Mouse (Mus musculus) CH12.LX (cell line): ENCODE measurements around the gene Pde11a.
A peak's percentile ranks its signal among the peaks of the same experiment; 100 is the strongest.

Source experiments
- CHD1 ChIP-seq: IDR thresholded peaks from 2 replicates; pipeline ENCODE4 v1.6.1; 2012; ENCODE audit warnings: low read depth, low read length, improper control_type of control experiment, inconsistent platforms
- CTCF ChIP-seq, 2 experiments: IDR thresholded peaks in 1 of 2; conservative IDR thresholded peaks in 1 of 2; 2 replicates each; pipeline ENCODE4 v1.5.1; 2011 to 2012; ENCODE audit warnings: low read depth in 2 of 2, low read length in 2 of 2, improper control_type of control experiment in 1 of 2, inconsistent platforms in 1 of 2, mild to moderate bottlenecking in 1 of 2, moderate library complexity in 1 of 2
- GABPA ChIP-seq: IDR thresholded peaks from 2 replicates; pipeline ENCODE4 v1.6.1; 2012; ENCODE audit warnings: low read depth, low read length, improper control_type of control experiment, inconsistent platforms; ENCODE audit not compliant: insufficient replicate concordance
- MAFK ChIP-seq: IDR thresholded peaks from 2 replicates; pipeline ENCODE4 v1.6.1; 2011; ENCODE audit warnings: low read length, improper control_type of control experiment; ENCODE audit not compliant: insufficient replicate concordance
- MAX ChIP-seq: IDR thresholded peaks from 2 replicates; pipeline ENCODE4 v1.6.1; 2011; ENCODE audit warnings: low read length, improper control_type of control experiment
- MAZ ChIP-seq: IDR thresholded peaks from 2 replicates; pipeline ENCODE4 v1.6.1; 2012; ENCODE audit warnings: low read depth, mild to moderate bottlenecking, inconsistent platforms, low read length, improper control_type of control experiment, moderate library complexity
- MYC ChIP-seq: IDR thresholded peaks from 2 replicates; pipeline ENCODE4 v1.6.1; 2011; ENCODE audit warnings: low read depth, mild to moderate bottlenecking, improper control_type of control experiment, low read length
- POLR2A ChIP-seq: IDR thresholded peaks from 2 replicates; pipeline ENCODE4 v1.6.1; 2011; ENCODE audit warnings: low read depth, mild to moderate bottlenecking, improper control_type of control experiment, low read length
- ZNF384 ChIP-seq: IDR thresholded peaks from 2 replicates; pipeline ENCODE4 v1.6.1; 2012; ENCODE audit warnings: low read depth, low read length, improper control_type of control experiment, inconsistent platforms

DNA sequence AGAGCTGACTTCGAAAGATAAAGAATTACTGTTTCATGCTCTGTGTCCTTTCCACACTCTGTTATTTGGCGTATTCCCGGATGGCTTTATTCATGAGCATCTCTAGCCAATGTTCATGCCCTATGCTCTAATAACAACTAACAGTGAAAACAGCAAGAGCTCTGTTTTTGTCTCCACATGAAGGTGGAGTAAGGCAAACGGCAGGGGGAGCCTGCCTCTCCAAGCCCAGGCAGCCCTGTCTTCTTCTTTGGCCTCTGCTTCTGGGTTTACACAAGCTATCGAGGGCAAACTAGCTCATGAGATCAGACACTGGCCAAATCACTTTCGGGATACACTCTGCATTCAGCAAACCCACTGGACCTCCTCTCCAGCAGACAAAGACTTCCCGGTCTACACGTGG is 241.3 kb downstream of the Pde11a start:
- TF ChIP-seq MAZ (no peak), POLR2A (no peak), ZNF384 (no peak), MYC (no peak), MAX (no peak), CTCF (conservative IDR thresholded peaks at IDR 0.05 in 1 of 2, IDR thresholded peaks at IDR 0.05 in 1 of 2; ENCODE audit: low read depth in 2 of 2, low read length in 2 of 2) (peak in 1 of 2 experiments; percentile 25; a peak in 1 of 4 replicates), MAFK (no peak), CHD1 (no peak), GABPA (no peak)
